Mouse (Mus musculus) spleen, postnatal 14 days (tissue): ENCODE measurements around the gene Hoxb1.

Source experiments
- DNase-seq, 2 experiments: peaks; one replicate each; pipeline ENCODE4 v3.0.0; 2021 to 2022; ENCODE audit warnings: low spot score in 2 of 2

Gene Hoxb1

DNA sequence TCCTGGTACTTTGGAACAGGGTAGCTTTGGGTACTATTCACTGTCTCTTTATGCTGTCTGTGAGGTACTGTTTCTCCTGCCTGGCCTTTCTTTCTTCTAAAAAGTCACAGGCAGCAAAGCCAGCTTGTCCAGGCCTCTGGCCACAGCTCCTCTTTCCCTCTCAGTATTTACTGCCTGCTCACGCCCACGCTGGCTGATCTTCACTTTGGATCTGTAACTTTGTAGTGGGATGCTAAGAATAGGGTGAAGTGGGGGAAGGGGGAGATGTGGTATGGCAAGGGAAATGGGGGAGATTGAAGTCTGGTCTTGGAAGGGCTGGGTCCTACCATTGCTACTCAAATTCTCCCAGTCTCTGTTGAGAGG is 31.6 kb upstream of the Hoxb1 start:
- no peak for DNase-seq

- no peak for DNase-seq
These were observed 30.6 kb upstream of the Hoxb1 start for GRCm38 (mm10) chr11:96334998-96335397.

DNA sequence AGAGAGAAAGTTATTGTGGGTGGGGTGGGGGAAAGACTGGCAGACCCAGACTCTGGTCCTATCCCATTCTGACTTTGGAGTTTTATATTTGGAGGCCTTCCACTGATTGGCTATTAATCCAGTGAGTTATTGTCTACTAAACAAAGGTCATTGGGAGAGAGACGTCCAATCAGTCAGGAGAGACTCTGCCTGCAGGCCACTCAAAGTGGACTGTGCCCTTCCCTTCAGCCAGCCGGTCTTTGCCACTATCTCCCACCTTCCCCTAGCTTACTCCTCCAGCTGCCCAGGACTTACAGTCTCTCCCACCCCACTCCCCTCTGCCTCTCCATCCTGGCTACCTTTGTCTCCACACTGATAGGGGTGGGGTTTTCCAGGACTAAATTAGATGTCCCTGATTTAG is 29.0 kb upstream of the Hoxb1 start:
- DNase-seq, result no peak

GRCm38 (mm10) chr11:96337026-96337425 is 28.5 kb upstream of the Hoxb1 start:
- DNase-seq, result no peak

DNA sequence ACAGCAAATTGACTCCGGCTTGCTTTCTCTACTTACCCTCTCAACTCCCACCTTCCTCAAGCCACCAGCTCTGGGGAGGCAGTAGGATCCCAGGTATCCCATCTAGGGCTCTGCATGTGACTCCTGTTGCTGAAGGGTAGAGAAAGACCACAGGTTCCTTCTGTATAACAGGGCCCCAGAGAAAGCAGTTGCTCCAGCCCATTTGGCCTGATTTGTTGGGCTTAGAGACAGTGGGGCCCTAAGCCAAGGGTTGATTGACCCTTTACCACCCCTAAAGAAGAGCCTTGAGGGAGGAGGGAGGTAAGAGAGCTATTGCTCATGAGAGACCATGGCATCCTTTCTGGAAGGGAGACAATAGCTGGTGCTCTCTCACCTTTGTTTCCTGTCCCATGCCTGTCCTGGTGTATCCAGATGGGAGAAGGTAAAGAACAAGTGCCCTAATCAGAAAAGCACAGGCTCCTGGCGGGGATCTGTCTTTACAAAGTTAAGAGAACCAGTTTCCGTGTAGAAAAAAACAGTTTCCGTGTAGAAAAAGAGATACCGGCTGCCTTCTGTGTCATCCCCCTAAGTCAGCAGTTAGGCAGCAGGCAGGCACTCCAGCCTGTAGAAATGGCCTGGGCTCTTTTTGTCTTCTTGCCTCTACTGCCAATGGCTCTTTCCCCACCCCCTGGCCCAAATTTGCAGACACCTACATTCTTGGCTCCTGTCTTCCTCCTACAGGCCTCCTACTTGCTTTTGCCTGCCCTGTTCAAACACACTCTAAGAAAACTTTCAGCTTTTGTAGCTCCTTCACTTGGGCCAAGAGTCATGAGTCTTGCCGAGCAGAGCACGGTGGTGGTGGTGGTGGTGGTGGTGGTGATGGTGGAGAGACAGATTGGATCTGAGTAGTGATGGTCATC is 26.3 kb upstream of the Hoxb1 start:
- no peak for DNase-seq

- DNase-seq, result no peak
These were observed 24.7 kb upstream of the Hoxb1 start for GRCm38 (mm10) chr11:96340698-96341365.

DNA sequence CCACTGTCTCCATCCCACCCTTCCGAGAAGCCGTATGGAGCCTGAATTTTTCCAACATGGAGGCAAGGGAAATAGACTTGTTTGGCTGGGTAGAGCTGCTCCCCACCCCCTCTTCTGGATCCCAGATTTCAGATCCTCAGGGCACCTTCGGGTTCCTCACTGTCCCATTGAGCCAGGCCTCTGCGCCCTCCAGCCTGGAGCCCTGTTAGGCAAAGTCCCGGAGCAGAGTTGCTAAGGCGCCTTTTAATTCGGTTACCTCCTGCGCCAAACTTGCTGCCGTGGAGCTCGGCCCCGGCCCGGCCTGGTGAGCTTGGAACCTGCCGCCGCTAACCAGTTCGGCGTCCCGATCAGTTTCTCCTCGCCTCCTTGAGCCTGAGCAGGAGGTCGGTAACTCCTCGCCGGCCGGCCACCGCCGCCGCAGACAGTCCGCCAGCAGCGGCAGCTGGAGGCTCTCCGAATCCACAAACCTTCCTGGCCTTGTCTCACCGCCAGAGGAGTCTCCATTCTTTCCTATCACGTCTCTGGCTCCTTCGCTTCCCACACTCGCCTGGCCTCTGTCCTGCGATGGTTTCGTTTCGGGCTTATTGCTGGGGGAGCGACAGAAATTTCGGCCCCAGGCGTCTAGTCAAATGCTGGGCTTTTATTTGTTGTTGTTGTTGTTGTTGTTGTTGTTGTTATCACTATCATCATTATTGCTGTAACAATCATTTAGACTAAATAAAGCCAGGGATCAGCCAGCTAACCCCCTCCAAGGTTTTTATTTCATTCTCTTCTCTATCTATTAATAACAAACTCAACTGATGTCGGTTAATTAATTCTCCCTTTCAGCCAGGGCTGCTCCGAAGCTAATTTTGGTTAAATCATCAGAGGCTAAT is 23.6 kb upstream of the Hoxb1 start:
- DNase-seq, result no peak

- no peak for DNase-seq
These were observed 23.0 kb upstream of the Hoxb1 start for GRCm38 (mm10) chr11:96342576-96342930.

GRCm38 (mm10) chr11:96343206-96343745 is 22.3 kb upstream of the Hoxb1 start:
- DNase-seq, result no peak

GRCm38 (mm10) chr11:96344061-96344877 is 21.3 kb upstream of the Hoxb1 start:
- DNase-seq, result no peak

GRCm38 (mm10) chr11:96344878-96345159 is 20.7 kb upstream of the Hoxb1 start:
- DNase-seq, result no peak

DNA sequence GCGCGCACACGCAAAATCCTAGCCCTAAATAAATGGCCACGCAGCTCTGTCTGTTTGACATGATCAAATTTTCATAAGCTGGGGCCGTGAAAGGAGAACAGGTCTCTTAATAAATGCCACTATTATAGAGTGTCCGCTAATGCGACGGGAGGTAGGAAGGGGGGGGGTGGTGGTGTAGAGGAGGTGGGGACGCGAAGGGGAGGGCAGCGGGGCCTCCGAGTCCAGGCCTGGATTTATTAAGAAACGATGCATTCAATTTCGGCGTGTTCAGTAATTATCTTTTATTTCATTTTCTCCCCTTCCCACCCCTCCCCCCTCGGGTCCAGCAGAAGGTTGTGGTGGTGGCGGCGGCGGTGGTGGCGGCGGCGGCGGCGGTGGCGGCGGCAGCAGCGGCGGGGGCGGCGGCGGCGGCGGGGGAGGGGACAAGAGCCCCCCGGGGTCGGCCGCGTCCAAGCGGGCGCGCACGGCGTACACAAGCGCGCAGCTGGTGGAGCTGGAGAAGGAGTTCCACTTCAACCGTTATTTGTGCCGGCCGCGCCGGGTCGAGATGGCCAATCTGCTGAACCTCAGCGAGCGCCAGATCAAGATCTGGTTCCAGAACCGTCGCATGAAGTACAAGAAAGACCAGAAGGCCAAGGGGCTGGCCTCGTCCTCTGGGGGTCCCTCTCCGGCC is 20.2 kb upstream of the Hoxb1 start:
- DNase-seq, result no peak

DNA sequence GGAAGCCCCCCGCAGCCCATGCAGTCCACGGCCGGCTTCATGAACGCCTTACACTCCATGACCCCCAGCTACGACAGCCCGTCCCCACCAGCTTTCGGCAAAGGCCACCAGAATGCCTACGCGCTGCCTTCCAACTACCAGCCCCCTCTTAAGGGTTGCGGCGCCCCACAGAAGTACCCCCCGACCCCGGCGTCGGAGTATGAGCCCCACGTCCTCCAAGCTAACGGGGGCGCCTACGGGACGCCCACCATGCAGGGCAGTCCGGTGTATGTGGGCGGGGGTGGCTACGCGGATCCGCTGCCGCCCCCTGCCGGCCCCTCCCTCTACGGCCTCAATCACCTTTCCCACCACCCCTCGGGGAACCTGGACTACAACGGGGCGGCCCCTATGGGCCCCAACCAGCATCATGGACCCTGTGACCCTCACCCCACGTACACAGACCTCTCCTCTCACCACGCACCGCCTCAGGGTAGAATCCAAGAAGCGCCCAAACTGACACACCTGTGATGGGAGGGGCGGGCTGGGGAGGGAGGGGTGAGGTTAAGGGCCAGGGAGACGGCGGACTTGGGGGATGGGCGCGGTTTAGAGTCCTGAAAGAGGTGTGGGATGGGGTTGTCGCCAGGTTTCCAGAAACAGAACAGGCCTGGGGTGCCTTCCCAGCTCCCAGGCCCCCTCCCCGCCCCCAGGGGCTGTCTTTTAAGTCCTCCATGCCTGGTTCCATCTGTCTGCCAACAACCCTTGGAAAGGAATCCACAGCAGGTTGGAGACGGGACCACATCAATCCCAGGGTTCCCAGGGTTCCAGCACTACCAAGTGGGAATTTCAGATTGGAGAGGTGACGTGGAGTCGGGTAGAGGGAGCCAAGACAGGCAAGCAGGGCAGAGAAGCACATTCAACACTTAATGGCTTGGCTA is 19.4 kb upstream of the Hoxb1 start:
- DNase-seq, result no peak

DNA sequence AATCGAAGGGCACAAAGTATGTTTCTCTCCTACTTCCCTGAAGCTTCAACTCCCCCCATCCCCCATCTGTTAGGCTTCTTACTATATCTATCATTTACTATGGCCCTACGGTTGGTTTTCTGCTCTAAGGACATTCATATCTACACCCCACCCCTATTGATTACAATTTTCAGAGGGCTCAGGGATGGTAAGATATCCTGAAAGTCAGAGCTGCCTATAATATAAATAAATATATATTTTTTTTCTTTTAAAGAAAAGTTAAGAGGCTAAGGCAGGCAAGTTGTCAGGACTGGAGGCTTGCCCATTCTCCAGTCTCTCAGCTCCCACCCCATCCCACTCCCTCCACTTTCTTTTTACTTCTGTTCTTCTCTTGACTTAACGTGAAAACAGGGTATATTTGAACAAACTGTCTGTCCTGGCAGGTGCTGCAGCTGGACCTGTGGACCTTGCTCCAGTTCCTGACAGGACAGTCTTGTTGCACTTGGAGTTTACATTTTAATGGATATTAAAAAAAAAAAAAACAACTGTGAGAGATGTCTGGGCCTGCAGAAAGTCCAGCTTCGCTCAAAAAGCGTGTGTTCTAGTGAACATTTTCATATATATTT is 18.5 kb upstream of the Hoxb1 start:
- no peak for DNase-seq

GRCm38 (mm10) chr11:96347717-96348116 is 17.8 kb upstream of the Hoxb1 start:
- no peak for DNase-seq

DNA sequence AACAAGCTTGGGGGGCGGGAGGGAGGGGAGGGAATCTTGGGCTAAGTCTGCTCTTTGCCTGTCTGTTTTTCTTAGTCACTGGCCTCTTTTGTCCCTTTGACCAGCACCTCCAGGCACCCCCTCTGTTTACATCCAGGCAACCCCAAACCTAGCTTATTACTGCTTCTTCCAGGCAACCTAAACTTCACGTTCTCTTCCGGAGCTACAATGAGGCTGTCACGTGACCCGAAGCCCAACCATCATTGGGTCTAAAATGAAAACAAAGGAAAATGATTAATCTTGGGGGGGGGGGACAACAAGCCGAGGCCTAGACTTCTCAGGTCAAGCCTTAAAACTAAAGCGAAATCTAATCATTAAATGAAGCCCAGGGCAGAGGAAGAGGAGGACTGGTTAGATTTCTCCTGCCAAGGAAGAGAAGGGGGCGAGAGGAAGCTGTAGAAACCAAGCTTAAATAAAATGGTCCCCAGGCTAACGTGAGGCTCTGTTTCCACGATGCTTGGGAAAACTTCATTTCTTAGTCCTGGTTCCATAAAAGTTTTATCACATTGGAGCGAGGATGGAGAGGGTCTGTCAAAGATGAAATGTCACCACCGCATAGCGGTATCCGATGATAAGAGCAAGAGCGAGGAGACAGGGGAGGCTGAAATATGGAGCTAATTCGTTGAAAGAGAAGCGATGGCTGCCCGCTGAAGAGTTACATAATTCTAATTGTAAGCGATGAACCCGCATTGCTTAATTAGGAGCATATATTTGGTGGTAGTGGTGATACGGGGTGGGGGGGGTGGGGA is 17.2 kb upstream of the Hoxb1 start:
- DNase-seq, result no peak

DNA sequence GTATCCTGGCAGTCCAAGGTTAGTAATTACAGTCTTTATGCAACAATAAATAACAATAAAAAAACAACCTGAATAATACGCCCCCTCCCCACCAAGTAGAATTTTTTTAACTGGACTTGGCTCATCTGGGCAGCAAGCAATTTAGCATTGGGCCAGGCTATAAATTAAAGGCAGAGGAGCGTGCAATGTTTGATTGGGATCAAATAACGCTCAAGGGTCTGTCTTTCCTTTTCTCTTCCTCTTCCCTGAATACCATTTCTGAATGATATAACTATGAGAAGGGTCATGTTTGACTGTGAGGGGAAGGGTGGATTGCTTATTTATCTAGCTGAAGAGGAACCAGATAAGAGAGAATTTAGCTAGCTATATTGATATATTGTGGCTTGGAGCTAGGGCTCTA is 16.6 kb upstream of the Hoxb1 start:
- DNase-seq, result no peak

DNA sequence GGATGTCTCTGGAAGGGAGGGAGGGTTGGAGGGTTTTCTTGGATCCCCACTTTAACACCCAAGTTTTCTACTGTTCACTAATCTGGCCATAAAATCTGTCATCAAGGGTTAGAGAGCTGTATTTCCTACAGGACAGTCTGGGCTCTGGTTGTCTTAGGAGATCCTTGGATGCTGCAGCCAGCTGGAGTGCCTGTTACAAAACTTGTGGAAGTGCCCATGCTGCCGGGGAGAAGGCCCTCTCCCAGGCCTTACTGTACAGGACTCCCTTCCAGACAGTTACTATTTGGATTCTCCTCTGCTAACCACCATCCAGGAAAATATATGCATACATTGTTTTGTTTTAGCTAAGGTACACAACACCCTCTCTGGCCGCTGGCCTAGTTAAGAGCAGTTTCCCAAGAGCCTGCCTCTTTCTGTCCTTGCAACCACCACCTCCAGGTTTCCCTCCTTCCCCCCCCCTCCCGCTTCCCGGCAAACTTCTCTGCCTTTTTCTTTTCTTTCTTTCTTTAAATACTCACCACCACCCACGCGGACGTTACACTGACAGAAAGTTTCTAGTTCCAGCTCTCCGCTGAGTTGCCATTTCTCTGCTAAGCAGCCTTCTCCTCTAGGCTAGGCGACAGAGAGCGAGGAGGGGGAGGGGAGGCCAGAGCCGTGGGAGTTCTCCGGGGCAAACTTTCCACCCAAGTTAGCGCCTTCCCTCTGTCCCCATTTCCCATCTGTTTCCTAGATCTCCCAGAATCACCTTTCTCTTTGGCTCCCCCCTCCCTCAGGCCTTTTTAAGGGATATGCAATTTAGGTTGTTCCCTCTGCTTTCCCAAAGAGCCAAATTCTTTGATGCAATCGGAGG is 15.8 kb upstream of the Hoxb1 start:
- no peak for DNase-seq
